Mouse (Mus musculus) stomach, postnatal 0 days (tissue): ENCODE measurements around the gene Pdia2.

ENCODE experiments used
- CTCF ChIP-seq: IDR thresholded peaks from 2 replicates; pipeline ENCODE4 v1.5.1; 2016; ENCODE audit warnings: antibody characterized with exemption, low read depth, mild to moderate bottlenecking, moderate library complexity
- EP300 ChIP-seq: optimal IDR thresholded peaks from 2 replicates; pipeline ENCODE3; 2016; ENCODE audit warnings: antibody characterized with exemption

- TF ChIP-seq EP300 (no peak), CTCF (no peak)
These were observed 42.1 kb upstream of the Pdia2 start for GRCm38 (mm10) chr17:26240990-26241389.
